Mouse (Mus musculus): ENCODE results near the gene Ndnf.

Ndnf gene

GRCm38 (mm10) chr6:65671451-65671850 lies at the start of gene Ndnf:
Gene Ndnf (plus strand): TSS chr6:65671590.
- DNase-seq = peak; percentile 39 to 44

GRCm38 (mm10) chr6:65623016-65623715 lies 48.2 kb upstream of the Ndnf start:
- DNase-seq = no peak

- DNase-seq = no peak
Measured at GRCm38 (mm10) chr6:65630578-65630977, 40.8 kb upstream of the Ndnf start.

GRCm38 (mm10) chr6:65632184-65632583 lies 39.2 kb upstream of the Ndnf start:
- DNase-seq = no peak

GRCm38 (mm10) chr6:65642431-65642830 lies 29.0 kb upstream of the Ndnf start:
- DNase-seq = no peak

- no peak for DNase-seq
Measured at GRCm38 (mm10) chr6:65644110-65644509, 27.3 kb upstream of the Ndnf start.

- DNase-seq = no peak
Measured at GRCm38 (mm10) chr6:65646408-65646807, 25.0 kb upstream of the Ndnf start.

GRCm38 (mm10) chr6:65647731-65648130 lies 23.7 kb upstream of the Ndnf start:
- DNase-seq = no peak

- DNase-seq = no peak
Measured at GRCm38 (mm10) chr6:65651376-65651775, 20.0 kb upstream of the Ndnf start.

GRCm38 (mm10) chr6:65661272-65661671 lies 10.1 kb upstream of the Ndnf start:
- DNase-seq = no peak

- DNase-seq = no peak
Measured at GRCm38 (mm10) chr6:65662050-65662449, 9.3 kb upstream of the Ndnf start.

- no peak for DNase-seq
Measured at GRCm38 (mm10) chr6:65663990-65664389, 7.4 kb upstream of the Ndnf start.

GRCm38 (mm10) chr6:65666295-65666694 lies 5.1 kb upstream of the Ndnf start:
- no peak for DNase-seq

- DNase-seq = no peak
Measured at GRCm38 (mm10) chr6:65669971-65670370, 1.4 kb upstream of the Ndnf start.

GRCm38 (mm10) chr6:65670981-65671411 lies 394 bp upstream of the Ndnf start:
- DNase-seq = peak in 1 of 2 experiments; percentile 5

GRCm38 (mm10) chr6:65672131-65673031 lies 991 bp downstream of the Ndnf start:
- peak; percentile 11 to 17 for DNase-seq

GRCm38 (mm10) chr6:65693938-65694337 lies 22.5 kb downstream of the Ndnf start:
- no peak for DNase-seq

- peak; percentile 4 to 23 for DNase-seq
Measured at GRCm38 (mm10) chr6:65720676-65721075, 49.3 kb downstream of the Ndnf start.

- DNase-seq = no peak
Measured at GRCm38 (mm10) chr6:65725677-65726076, 54.3 kb downstream of the Ndnf start.

- no peak for DNase-seq
Measured at GRCm38 (mm10) chr6:65728261-65728660, 56.9 kb downstream of the Ndnf start.

GRCm38 (mm10) chr6:65739442-65739841 lies 68.1 kb downstream of the Ndnf start:
- DNase-seq = no peak

- DNase-seq = no peak
Measured at GRCm38 (mm10) chr6:65743144-65743870, 71.9 kb downstream of the Ndnf start.

GRCm38 (mm10) chr6:65743871-65744202 lies 72.4 kb downstream of the Ndnf start:
- no peak for DNase-seq
